Mouse (Mus musculus): Measurements from ENCODE around the gene Dhx37. TPM values are rescaled to one million over a fixed set of nuclear protein-coding genes. Genes with fewer than 3 reads are reported as not detected.
"Not testable (repeated sequence)": the region's sequence is repeated elsewhere in the genome, so short reads cannot be mapped to it uniquely, and the experiment has no call there.

Gene Dhx37
- total RNA-seq, 2 experiments from 2014 or later, result 3.6 to 3.8 TPM

- no peak for DNase-seq
These were observed 25.9 kb downstream of the Dhx37 start for GRCm38 (mm10) chr5:125407910-125408575.

GRCm38 (mm10) chr5:125407020-125407830 lies 26.7 kb downstream of the Dhx37 start:
- DNase-seq, result no peak

- peak; percentile 61 for DNase-seq
These were observed 27.5 kb downstream of the Dhx37 start for GRCm38 (mm10) chr5:125406322-125407016.

- DNase-seq, result peak; percentile 74
These were observed 28.2 kb downstream of the Dhx37 start for GRCm38 (mm10) chr5:125405546-125406248.

- peak; percentile 46 for DNase-seq
These were observed 28.9 kb downstream of the Dhx37 start for GRCm38 (mm10) chr5:125404903-125405545.

GRCm38 (mm10) chr5:125404536-125404902 lies 29.4 kb downstream of the Dhx37 start:
- DNase-seq, result no peak

- peak; percentile 53 for DNase-seq
These were observed 30.1 kb downstream of the Dhx37 start for GRCm38 (mm10) chr5:125403481-125404465.

- DNase-seq, result no peak
These were observed 30.9 kb downstream of the Dhx37 start for GRCm38 (mm10) chr5:125402991-125403390.

- no peak for DNase-seq
These were observed 31.4 kb downstream of the Dhx37 start for GRCm38 (mm10) chr5:125402476-125402875.

- no peak for DNase-seq
These were observed 33.0 kb downstream of the Dhx37 start for GRCm38 (mm10) chr5:125400903-125401302.

- DNase-seq, result no peak
These were observed 38.9 kb downstream of the Dhx37 start for GRCm38 (mm10) chr5:125395008-125395407.

GRCm38 (mm10) chr5:125393622-125394603 lies 40.0 kb downstream of the Dhx37 start:
- peak; percentile 65 for DNase-seq

GRCm38 (mm10) chr5:125392977-125393621 lies 40.8 kb downstream of the Dhx37 start:
- DNase-seq, result peak; percentile 98

- DNase-seq, result no peak
These were observed 41.3 kb downstream of the Dhx37 start for GRCm38 (mm10) chr5:125392618-125392976.

GRCm38 (mm10) chr5:125392176-125392575 lies 41.7 kb downstream of the Dhx37 start:
- not testable (repeated sequence) for DNase-seq

- peak; percentile 52 for DNase-seq
These were observed 42.3 kb downstream of the Dhx37 start for GRCm38 (mm10) chr5:125391609-125392008.

GRCm38 (mm10) chr5:125390906-125391477 lies 42.9 kb downstream of the Dhx37 start:
- no peak for DNase-seq
